Mouse (Mus musculus) cerebellum, postnatal 14 days (tissue): ENCODE data around the gene Gas7.

ENCODE experiments used
- DNase-seq, 2 experiments: peaks; one replicate each; pipeline ENCODE4 v3.0.0; 2021; ENCODE audit warnings: mixed read lengths in 2 of 2

Gas7 gene

GRCm38 (mm10) chr11:67577472-67577871, 122.2 kb downstream of the Gas7 start:
- DNase-seq, result no peak

- no peak for DNase-seq
Measured at GRCm38 (mm10) chr11:67577994-67578393, 122.8 kb downstream of the Gas7 start.

GRCm38 (mm10) chr11:67579136-67579535, 123.9 kb downstream of the Gas7 start:
- DNase-seq, result no peak

GRCm38 (mm10) chr11:67581549-67581948, 126.3 kb downstream of the Gas7 start:
- no peak for DNase-seq

GRCm38 (mm10) chr11:67582570-67582969, 127.3 kb downstream of the Gas7 start:
- DNase-seq, result no peak

- DNase-seq, result no peak
Measured at GRCm38 (mm10) chr11:67585016-67585415, 129.8 kb downstream of the Gas7 start.

GRCm38 (mm10) chr11:67585629-67586028, 130.4 kb downstream of the Gas7 start:
- DNase-seq, result no peak

- DNase-seq, result no peak
Measured at GRCm38 (mm10) chr11:67586231-67586994, 131.2 kb downstream of the Gas7 start.

- DNase-seq, result no peak
Measured at GRCm38 (mm10) chr11:67588196-67588827, 133.1 kb downstream of the Gas7 start.

- DNase-seq, result peak; percentile 41 to 50
Measured at GRCm38 (mm10) chr11:67588828-67589314, 133.6 kb downstream of the Gas7 start.

GRCm38 (mm10) chr11:67596233-67596632, 141.0 kb downstream of the Gas7 start:
- peak; percentile 90 for DNase-seq

GRCm38 (mm10) chr11:67596856-67597255, 141.6 kb downstream of the Gas7 start:
- peak; percentile 42 to 47 for DNase-seq

GRCm38 (mm10) chr11:67597388-67597787, 142.2 kb downstream of the Gas7 start:
- peak; percentile 26 to 55 for DNase-seq

GRCm38 (mm10) chr11:67599141-67599540, 143.9 kb downstream of the Gas7 start:
- no peak for DNase-seq

- peak in 1 of 2 experiments; percentile 43 for DNase-seq
Measured at GRCm38 (mm10) chr11:67600710-67601430, 145.6 kb downstream of the Gas7 start.

- peak; percentile 76 to 77 for DNase-seq
Measured at GRCm38 (mm10) chr11:67602711-67603369, 147.6 kb downstream of the Gas7 start.

- no peak for DNase-seq
Measured at GRCm38 (mm10) chr11:67604481-67604880, 149.2 kb downstream of the Gas7 start.

- peak; percentile 34 to 37 for DNase-seq
Measured at GRCm38 (mm10) chr11:67608114-67608683, 153.0 kb downstream of the Gas7 start.

- no peak for DNase-seq
Measured at GRCm38 (mm10) chr11:67612158-67612839, 157.1 kb downstream of the Gas7 start.

- peak; percentile 50 to 53 for DNase-seq
Measured at GRCm38 (mm10) chr11:67616557-67617239, 161.5 kb downstream of the Gas7 start.

- no peak for DNase-seq
Measured at GRCm38 (mm10) chr11:67622340-67622739, 167.1 kb downstream of the Gas7 start.
